Mouse (Mus musculus) brain, embryonic 14.5 days (tissue): ENCODE results near the gene Rnf166.

ENCODE experiments used
- CTCF ChIP-seq: fragments of 200-500 bp; IDR thresholded peaks from 2 replicates; pipeline ENCODE4 v1.5.1; 2012; ENCODE audit warnings: inconsistent platforms, mild to moderate bottlenecking, moderate library complexity, borderline replicate concordance; ENCODE audit not compliant: insufficient read depth, insufficient read length; ENCODE audit errors: extremely low read depth
- POLR2A ChIP-seq: fragments of 200-500 bp; IDR thresholded peaks from 2 replicates; pipeline ENCODE4 v1.6.1; 2012; ENCODE audit warnings: mild to moderate bottlenecking, inconsistent platforms, borderline replicate concordance; ENCODE audit not compliant: poor library complexity, insufficient read depth, insufficient read length, severe bottlenecking; ENCODE audit errors: extremely low read depth

- no peak for TF ChIP-seq CTCF
- TF ChIP-seq POLR2A, result no peak
These were observed 5.2 kb downstream of the Rnf166 start for GRCm38 (mm10) chr8:122470691-122471090.
